Mouse (Mus musculus): ENCODE results near the gene Kansl2. TPM values are rescaled to one million over a fixed set of nuclear protein-coding genes. Genes with fewer than 3 reads are reported as not detected.
A peak's percentile ranks its signal among the peaks of the same experiment; 100 is the strongest.

The Kansl2 gene
- polyA plus RNA-seq, 1 experiment: 19.8 TPM

- H3K4me1 ChIP-seq (ENCODE audit: control insufficient read depth, insufficient read depth, low read length): peaks cover 6% of the 10 kb centered on the region
- no peaks in the 10 kb centered on the region for H3K36me3 ChIP-seq (ENCODE audit: control insufficient read depth, insufficient read depth, low read length)
- no peak overlapping the region for H3K27ac ChIP-seq (ENCODE audit: control insufficient read depth, insufficient read depth, low read depth, low read length)
- peak overlapping the region; percentile 50 for H3K4me3 ChIP-seq (ENCODE audit: control insufficient read depth, low read depth, low read length)
- TF ChIP-seq CTCF (IDR thresholded peaks at IDR 0.05; ENCODE audit: control insufficient read depth, insufficient read depth, insufficient replicate concordance, low read depth, low read length) (peak; percentile 96), POLR2A (IDR thresholded peaks at IDR 0.05; ENCODE audit: control insufficient read depth, low read depth, low read length) (no peak)
- H3K27me3 ChIP-seq (ENCODE audit: control insufficient read depth, insufficient read depth, low read length): no peaks in the 10 kb centered on the region
Measured at GRCm38 (mm10) chr15:98510438-98511385, 23.4 kb downstream of the Kansl2 start.

- Histone ChIP-seq H3K4me1 (ENCODE audit: control insufficient read depth, insufficient read depth, low read length) (peaks cover 8% of the 10 kb centered on the region), H3K27me3 (ENCODE audit: control insufficient read depth, insufficient read depth, low read length) (no peaks in the 10 kb centered on the region), H3K36me3 (ENCODE audit: control insufficient read depth, insufficient read depth, low read length) (no peaks in the 10 kb centered on the region), H3K27ac (ENCODE audit: control insufficient read depth, insufficient read depth, low read depth, low read length) (no peak overlapping the region), H3K4me3 (ENCODE audit: control insufficient read depth, low read depth, low read length) (no peak overlapping the region)
- no peak for TF ChIP-seq CTCF (IDR thresholded peaks at IDR 0.05; ENCODE audit: control insufficient read depth, insufficient read depth, insufficient replicate concordance, low read depth, low read length)
- TF ChIP-seq POLR2A (IDR thresholded peaks at IDR 0.05; ENCODE audit: control insufficient read depth, low read depth, low read length): no peak
Measured at GRCm38 (mm10) chr15:98509387-98509786, 24.7 kb downstream of the Kansl2 start.

DNA sequence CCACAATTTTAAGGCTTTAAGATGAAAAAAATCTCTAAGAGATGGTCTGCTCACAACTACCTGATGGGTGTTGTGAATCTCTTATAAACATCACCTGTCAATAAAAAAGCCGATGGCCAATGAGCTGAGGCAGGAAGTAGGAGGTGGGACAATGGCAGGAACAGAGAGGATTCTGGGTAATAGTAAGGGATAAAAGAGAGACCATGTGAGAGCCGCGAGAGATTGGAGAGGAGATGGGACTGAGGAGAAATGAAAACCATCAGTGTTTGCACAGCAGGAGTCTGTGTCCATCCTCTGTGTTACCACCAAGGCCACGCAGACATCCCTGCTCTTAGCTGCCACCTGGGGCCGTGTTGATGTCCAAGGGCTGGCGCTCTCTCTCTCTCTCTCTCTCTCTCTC lies 26.7 kb downstream of the Kansl2 start:
- no peak for TF ChIP-seq POLR2A (IDR thresholded peaks at IDR 0.05; ENCODE audit: control insufficient read depth, low read depth, low read length)
- no peak for TF ChIP-seq CTCF (IDR thresholded peaks at IDR 0.05; ENCODE audit: control insufficient read depth, insufficient read depth, insufficient replicate concordance, low read depth, low read length)
- Histone ChIP-seq H3K36me3 (ENCODE audit: control insufficient read depth, insufficient read depth, low read length) (no peaks in the 10 kb centered on the region), H3K27ac (ENCODE audit: control insufficient read depth, insufficient read depth, low read depth, low read length) (no peak overlapping the region), H3K4me3 (ENCODE audit: control insufficient read depth, low read depth, low read length) (no peak overlapping the region), H3K4me1 (ENCODE audit: control insufficient read depth, insufficient read depth, low read length) (peaks cover 11% of the 10 kb centered on the region), H3K27me3 (ENCODE audit: control insufficient read depth, insufficient read depth, low read length) (no peaks in the 10 kb centered on the region)

DNA sequence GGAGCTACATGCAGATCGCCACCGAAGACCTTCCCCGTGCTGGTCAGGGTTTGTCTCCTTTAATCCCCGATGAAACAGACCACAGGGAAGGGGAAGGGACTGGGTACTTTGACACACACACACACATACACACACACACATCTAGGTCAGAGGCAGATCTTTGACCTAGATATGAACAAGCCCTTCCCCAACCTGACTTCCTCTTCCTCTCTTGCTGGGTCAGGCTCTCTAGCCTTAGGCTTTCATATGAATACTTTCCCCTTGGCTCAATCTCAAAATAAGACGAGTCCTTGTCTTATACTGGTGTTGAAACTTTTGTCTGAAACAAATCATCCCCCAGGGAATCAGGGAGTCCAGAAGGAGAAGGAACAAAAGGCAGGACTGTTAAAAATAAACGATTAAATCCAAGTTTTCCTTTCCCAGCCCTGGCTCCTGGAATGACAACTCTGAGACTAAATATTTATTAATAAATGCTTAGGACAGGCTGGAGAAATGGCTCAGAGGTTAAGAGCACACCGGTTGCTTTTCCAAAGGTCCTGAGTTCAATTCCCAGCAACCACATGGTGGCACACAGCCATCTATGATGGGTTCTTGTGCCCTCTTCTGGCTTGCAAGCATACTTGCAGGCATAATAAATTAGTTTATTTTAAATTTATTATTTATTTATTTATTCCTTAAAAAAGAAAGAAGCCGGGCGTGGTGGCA lies 27.7 kb downstream of the Kansl2 start:
- Histone ChIP-seq H3K27me3 (ENCODE audit: control insufficient read depth, insufficient read depth, low read length) (no peaks in the 10 kb centered on the region), H3K36me3 (ENCODE audit: control insufficient read depth, insufficient read depth, low read length) (no peaks in the 10 kb centered on the region), H3K27ac (ENCODE audit: control insufficient read depth, insufficient read depth, low read depth, low read length) (no peak overlapping the region), H3K4me1 (ENCODE audit: control insufficient read depth, insufficient read depth, low read length) (peaks cover 11% of the 10 kb centered on the region), H3K4me3 (ENCODE audit: control insufficient read depth, low read depth, low read length) (no peak overlapping the region)
- no peak for TF ChIP-seq CTCF (IDR thresholded peaks at IDR 0.05; ENCODE audit: control insufficient read depth, insufficient read depth, insufficient replicate concordance, low read depth, low read length)

- Histone ChIP-seq H3K4me1 (ENCODE audit: control insufficient read depth, insufficient read depth, low read length) (peaks cover 8% of the 10 kb centered on the region), H3K4me3 (ENCODE audit: control insufficient read depth, low read depth, low read length) (no peak overlapping the region), H3K27ac (ENCODE audit: control insufficient read depth, insufficient read depth, low read depth, low read length) (no peak overlapping the region), H3K36me3 (ENCODE audit: control insufficient read depth, insufficient read depth, low read length) (no peaks in the 10 kb centered on the region), H3K27me3 (ENCODE audit: control insufficient read depth, insufficient read depth, low read length) (no peaks in the 10 kb centered on the region)
- TF ChIP-seq CTCF (IDR thresholded peaks at IDR 0.05; ENCODE audit: control insufficient read depth, insufficient read depth, insufficient replicate concordance, low read depth, low read length) (peak; percentile 82), POLR2A (IDR thresholded peaks at IDR 0.05; ENCODE audit: control insufficient read depth, low read depth, low read length) (no peak)
Measured at GRCm38 (mm10) chr15:98504514-98504913, 29.6 kb downstream of the Kansl2 start.

DNA sequence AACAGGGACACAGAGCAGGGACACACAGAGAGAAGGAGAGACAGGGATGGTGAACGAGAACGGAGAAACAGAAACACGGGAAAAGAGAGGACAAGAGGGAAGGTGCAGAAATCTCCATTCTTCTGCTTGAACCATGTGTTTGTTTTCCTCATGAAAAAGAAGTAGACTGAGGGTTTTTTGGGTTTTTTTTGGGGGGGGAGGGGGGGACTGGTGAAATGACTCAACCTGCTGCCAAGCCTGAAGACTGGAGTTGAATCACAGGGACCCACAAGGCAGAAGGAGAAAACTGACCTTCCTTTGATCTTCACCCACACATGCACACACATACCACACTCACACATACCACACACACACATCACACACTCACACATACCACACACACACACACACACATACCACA lies 30.7 kb downstream of the Kansl2 start:
- no peaks in the 10 kb centered on the region for H3K36me3 ChIP-seq (ENCODE audit: control insufficient read depth, insufficient read depth, low read length)
- TF ChIP-seq POLR2A (IDR thresholded peaks at IDR 0.05; ENCODE audit: control insufficient read depth, low read depth, low read length) (no peak), CTCF (IDR thresholded peaks at IDR 0.05; ENCODE audit: control insufficient read depth, insufficient read depth, insufficient replicate concordance, low read depth, low read length) (no peak)
- H3K4me3 ChIP-seq (ENCODE audit: control insufficient read depth, low read depth, low read length): no peak overlapping the region
- H3K4me1 ChIP-seq (ENCODE audit: control insufficient read depth, insufficient read depth, low read length): peaks cover 8% of the 10 kb centered on the region
- no peaks in the 10 kb centered on the region for H3K27me3 ChIP-seq (ENCODE audit: control insufficient read depth, insufficient read depth, low read length)
- no peak overlapping the region for H3K27ac ChIP-seq (ENCODE audit: control insufficient read depth, insufficient read depth, low read depth, low read length)

- no peaks in the 10 kb centered on the region for H3K27me3 ChIP-seq (ENCODE audit: control insufficient read depth, insufficient read depth, low read length)
- no peak overlapping the region for H3K27ac ChIP-seq (ENCODE audit: control insufficient read depth, insufficient read depth, low read depth, low read length)
- peaks cover 10% of the 10 kb centered on the region for H3K4me1 ChIP-seq (ENCODE audit: control insufficient read depth, insufficient read depth, low read length)
- H3K4me3 ChIP-seq (ENCODE audit: control insufficient read depth, low read depth, low read length): peak overlapping the region; percentile 64
- TF ChIP-seq CTCF (IDR thresholded peaks at IDR 0.05; ENCODE audit: control insufficient read depth, insufficient read depth, insufficient replicate concordance, low read depth, low read length): 0 out of 2 replicates have a peak, but pooled peaks have one; percentile 2
- no peak for TF ChIP-seq POLR2A (IDR thresholded peaks at IDR 0.05; ENCODE audit: control insufficient read depth, low read depth, low read length)
- H3K36me3 ChIP-seq (ENCODE audit: control insufficient read depth, insufficient read depth, low read length): no peaks in the 10 kb centered on the region
Measured at GRCm38 (mm10) chr15:98497631-98498030, 36.4 kb downstream of the Kansl2 start.

All from testis, adult 2 months (tissue).